Mouse (Mus musculus) liver, adult (tissue): Measurements from ENCODE around the gene Rps29.
"Not testable (repeated sequence)": the region's sequence is repeated elsewhere in the genome, so short reads cannot be mapped to it uniquely, and the experiment has no call there.

ENCODE experiments used
- GATA4 ChIP-seq: IDR thresholded peaks from 2 replicates; pipeline ENCODE4 v1.6.1; 2014; ENCODE audit warnings: mild to moderate bottlenecking, low read length; ENCODE audit not compliant: insufficient replicate concordance

Gene Rps29

GRCm38 (mm10) chr12:69158765-69159577, at the start of gene Rps29:
TSS of gene Rps29 (minus strand) at chr12:69159186.
- TF ChIP-seq GATA4, result not testable (repeated sequence)

GRCm38 (mm10) chr12:69208520-69208919, 49.5 kb upstream of the Rps29 start:
- no peak for TF ChIP-seq GATA4

- no peak for TF ChIP-seq GATA4
These were observed 48.9 kb upstream of the Rps29 start for GRCm38 (mm10) chr12:69207926-69208325.

GRCm38 (mm10) chr12:69207396-69207795, 48.4 kb upstream of the Rps29 start:
- TF ChIP-seq GATA4, result no peak

- TF ChIP-seq GATA4, result no peak
These were observed 45.3 kb upstream of the Rps29 start, which contains the start of gene Gm49384 for GRCm38 (mm10) chr12:69204052-69204833. TSS of gene Gm49384 (minus strand) at chr12:69204267.

- TF ChIP-seq GATA4, result no peak
These were observed 40.0 kb upstream of the Rps29 start for GRCm38 (mm10) chr12:69198985-69199384.

GRCm38 (mm10) chr12:69198164-69198535, 39.2 kb upstream of the Rps29 start, which contains the start of gene Dnaaf2:
TSS of gene Dnaaf2 (minus strand) at chr12:69198429.
- no peak for TF ChIP-seq GATA4

GRCm38 (mm10) chr12:69197378-69198163, 38.6 kb upstream of the Rps29 start:
- no peak for TF ChIP-seq GATA4

- no peak; the same call in 1 of the 2 replicates for TF ChIP-seq GATA4
These were observed 37.7 kb upstream of the Rps29 start, which contains the start of gene Gm49383 for GRCm38 (mm10) chr12:69196444-69197377. TSS of gene Gm49383 (minus strand) at chr12:69197104.

- no peak for TF ChIP-seq GATA4
These were observed 33.7 kb upstream of the Rps29 start for GRCm38 (mm10) chr12:69192637-69193036.

- no peak for TF ChIP-seq GATA4
These were observed 32.4 kb upstream of the Rps29 start for GRCm38 (mm10) chr12:69191396-69191795.

GRCm38 (mm10) chr12:69190522-69190921, 31.5 kb upstream of the Rps29 start:
- no peak for TF ChIP-seq GATA4

GRCm38 (mm10) chr12:69190074-69190473, 31.1 kb upstream of the Rps29 start:
- no peak for TF ChIP-seq GATA4
